Mouse (Mus musculus) CH12.LX (cell line): Measurements from ENCODE around the gene Hecw2.

Source experiments
- CTCF ChIP-seq, 2 experiments: IDR thresholded peaks in 1 of 2; conservative IDR thresholded peaks in 1 of 2; 2 replicates each; pipeline ENCODE4 v1.5.1; 2011 to 2012; ENCODE audit warnings: low read depth in 2 of 2, low read length in 2 of 2, improper control_type of control experiment in 1 of 2, inconsistent platforms in 1 of 2, mild to moderate bottlenecking in 1 of 2, moderate library complexity in 1 of 2
- ETS1 ChIP-seq: conservative IDR thresholded peaks from 2 replicates; pipeline ENCODE4 v1.6.1; 2012; ENCODE audit warnings: low read depth, mild to moderate bottlenecking, inconsistent platforms, low read length, improper control_type of control experiment, moderate library complexity
- JUND ChIP-seq: conservative IDR thresholded peaks from 2 replicates; pipeline ENCODE4 v1.6.1; 2011; ENCODE audit warnings: low read depth, low read length, improper control_type of control experiment
- TBP ChIP-seq: conservative IDR thresholded peaks from 2 replicates; pipeline ENCODE4 v1.6.1; 2011; ENCODE audit warnings: low read depth, low read length, improper control_type of control experiment

- TF ChIP-seq TBP: no peak
- no peak for TF ChIP-seq ETS1
- TF ChIP-seq JUND: no peak
- no peak for TF ChIP-seq CTCF (conservative IDR thresholded peaks at IDR 0.05 in 1 of 2, IDR thresholded peaks at IDR 0.05 in 1 of 2; ENCODE audit: low read depth in 2 of 2, low read length in 2 of 2)
Observed at GRCm38 (mm10) chr1:54005860-54006386, 189.0 kb downstream of the Hecw2 start.
